Mouse (Mus musculus) myocyte (in vitro differentiated cells): ENCODE data around the gene Gm5741. TPM values are rescaled to one million over a fixed set of nuclear protein-coding genes. Genes with fewer than 3 reads are reported as not detected.
A peak's percentile ranks its signal among the peaks of the same experiment; 100 is the strongest.
"Not testable (repeated sequence)": the region's sequence is repeated elsewhere in the genome, so short reads cannot be mapped to it uniquely, and the experiment has no call there.

Experiments
- H3K27me3 ChIP-seq: one replicate; pipeline ENCODE4 v1.6.1; 2011; ENCODE audit not compliant: control insufficient read depth, insufficient read depth, insufficient read length
- H3K36me3 ChIP-seq: one replicate; pipeline ENCODE4 v1.6.1; 2011; ENCODE audit not compliant: control insufficient read depth, insufficient read depth
- H3K4me2 ChIP-seq: one replicate; pipeline ENCODE4 v1.6.1; 2011; ENCODE audit warnings: low read depth, control low read depth
- H3K4me3 ChIP-seq: one replicate; pipeline ENCODE4 v1.5.1; 2011; ENCODE audit warnings: mild to moderate bottlenecking, control low read depth, moderate library complexity
- H3K79me2 ChIP-seq: one replicate; pipeline ENCODE4 v1.6.1; 2011; ENCODE audit not compliant: control insufficient read depth, insufficient read depth
- H3ac ChIP-seq: one replicate; pipeline ENCODE4 v1.6.1; 2011; ENCODE audit not compliant: control insufficient read depth, insufficient read length
- CEBPB ChIP-seq: IDR thresholded peaks from 2 replicates; pipeline ENCODE4 v1.6.1; 2011; ENCODE audit warnings: mild to moderate bottlenecking, moderate library complexity; ENCODE audit not compliant: poor library complexity, insufficient read depth, severe bottlenecking
- E2F4 ChIP-seq: IDR thresholded peaks from one replicate; pipeline ENCODE4 v1.6.1; 2011; ENCODE audit warnings: mild to moderate bottlenecking, control low read depth, moderate library complexity; ENCODE audit not compliant: insufficient read depth
- MAX ChIP-seq: IDR thresholded peaks from one replicate; pipeline ENCODE4 v1.6.1; 2011; ENCODE audit warnings: low read depth, mild to moderate bottlenecking, control low read depth
- MYOD1 ChIP-seq, 3 experiments: IDR thresholded peaks; one replicate each; pipeline ENCODE4 v1.6.1; 2011; ENCODE audit warnings: control low read depth in 2 of 3, low read depth in 2 of 3, mild to moderate bottlenecking in 2 of 3, moderate library complexity in 1 of 3; ENCODE audit not compliant: insufficient read length in 2 of 3, control insufficient read depth in 1 of 3
- MYOG ChIP-seq, 3 experiments: IDR thresholded peaks; one replicate each; pipeline ENCODE4 v1.6.1; 2011; ENCODE audit warnings: control low read depth in 2 of 3, low read depth in 2 of 3, mild to moderate bottlenecking in 2 of 3; ENCODE audit not compliant: insufficient read length in 2 of 3, control insufficient read depth in 1 of 3, insufficient read depth in 1 of 3
- POLR2A ChIP-seq: IDR thresholded peaks from one replicate; pipeline ENCODE4 v1.6.1; 2011; ENCODE audit warnings: low read depth, mild to moderate bottlenecking, control low read depth, moderate library complexity; ENCODE audit not compliant: insufficient read length
- POLR2AphosphoS2 ChIP-seq: IDR thresholded peaks from one replicate; pipeline ENCODE4 v1.6.1; 2011; ENCODE audit warnings: low read depth, control low read depth; ENCODE audit not compliant: insufficient read length
- REST ChIP-seq: IDR thresholded peaks from one replicate; pipeline ENCODE4 v1.6.1; 2011; ENCODE audit warnings: mild to moderate bottlenecking, control low read depth, moderate library complexity; ENCODE audit not compliant: insufficient read depth, insufficient read length
- SRF ChIP-seq: IDR thresholded peaks from one replicate; pipeline ENCODE4 v1.6.1; 2011; ENCODE audit warnings: low read depth; ENCODE audit not compliant: control insufficient read depth, insufficient read length
- TCF12 ChIP-seq: IDR thresholded peaks from one replicate; pipeline ENCODE4 v1.6.1; 2011; ENCODE audit warnings: mild to moderate bottlenecking, control low read depth; ENCODE audit not compliant: poor library complexity, insufficient read depth, severe bottlenecking
- TCF3 ChIP-seq: IDR thresholded peaks from one replicate; pipeline ENCODE4 v1.6.1; 2011; ENCODE audit warnings: low read depth, control low read depth; ENCODE audit not compliant: insufficient read length
- USF1 ChIP-seq: IDR thresholded peaks from one replicate; pipeline ENCODE4 v1.6.1; 2011; ENCODE audit warnings: low read depth, mild to moderate bottlenecking, control low read depth, moderate library complexity
- polyA plus RNA-seq: library from polyadenylated mRNA; unstranded; fragments of >200 nt; fragmentation: generic; extraction: Trizol; gene quantifications from one replicate; pipeline ENCODE4 v1.2.1, GENCODE M21; 2012; ENCODE audit warnings: missing spikeins

Gene Gm5741
- polyA plus RNA-seq, 1 experiment = 0.31 TPM

DNA sequence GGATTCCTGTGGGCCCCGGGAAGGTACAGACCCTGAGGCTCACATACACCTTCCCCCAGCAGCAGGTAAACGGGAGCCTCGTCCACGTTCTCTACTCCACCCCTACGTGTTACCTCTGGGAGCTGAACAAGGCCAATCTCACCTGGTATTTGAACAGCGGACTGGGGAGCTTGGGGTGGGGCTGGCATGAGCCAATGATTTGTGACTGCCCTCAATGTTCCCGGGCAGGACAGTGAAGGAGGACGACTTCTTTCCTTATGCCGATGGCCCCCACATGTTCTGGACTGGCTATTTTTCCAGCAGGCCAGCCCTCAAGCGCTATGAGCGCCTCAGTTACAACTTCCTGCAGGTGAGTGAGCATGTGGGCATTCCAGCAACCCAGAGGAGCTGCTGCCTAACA lies 23.1 kb upstream of the Gm5741 start:
- H3K36me3 ChIP-seq = peaks cover 10% of the 10 kb centered on the region
- no peak for TF ChIP-seq REST
- TF ChIP-seq USF1 = no peak
- TF ChIP-seq MYOG (IDR thresholded peaks at IDR 0.05; ENCODE audit: control insufficient read depth in 1 of 3, insufficient read depth in 1 of 3, insufficient read length in 2 of 3, low read depth in 2 of 3) = no peak
- TF ChIP-seq CEBPB = no peak
- TF ChIP-seq SRF = no peak
- no peak for TF ChIP-seq POLR2A
- no peak for TF ChIP-seq POLR2AphosphoS2
- TF ChIP-seq MAX = no peak
- no peak for TF ChIP-seq MYOD1 (IDR thresholded peaks at IDR 0.05; ENCODE audit: control insufficient read depth in 1 of 3, insufficient read length in 2 of 3, low read depth in 2 of 3)
- no peak for TF ChIP-seq TCF12
- TF ChIP-seq E2F4 = no peak
- no peak for TF ChIP-seq TCF3
- H3K27me3 ChIP-seq = no peaks in the 10 kb centered on the region
- no peak overlapping the region for H3K4me3 ChIP-seq
- no peak overlapping the region for H3K4me2 ChIP-seq
- H3ac ChIP-seq = no peak overlapping the region
- H3K79me2 ChIP-seq = no peaks in the 10 kb centered on the region

DNA sequence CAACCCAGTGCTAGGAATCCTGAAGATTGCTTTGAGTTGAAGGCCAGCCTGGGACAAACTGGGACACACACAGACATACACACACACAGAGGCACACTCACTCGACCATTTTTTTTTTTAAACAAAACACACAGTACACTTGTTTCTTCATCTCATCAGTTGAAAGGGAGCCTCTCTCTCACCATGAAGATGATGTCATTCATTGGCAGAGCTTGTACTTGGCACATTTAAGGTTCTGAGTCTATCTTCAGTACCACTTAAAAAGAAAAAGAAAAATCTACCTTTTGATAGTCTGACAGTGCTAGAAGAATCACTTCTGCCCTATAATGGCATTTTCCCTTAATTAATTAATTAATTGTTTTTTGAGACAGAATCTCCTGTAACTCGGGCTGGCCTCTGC lies 21.0 kb upstream of the Gm5741 start:
- Histone ChIP-seq H3K79me2 (no peaks in the 10 kb centered on the region), H3K36me3 (peaks cover 10% of the 10 kb centered on the region), H3K4me3 (no peak overlapping the region), H3K4me2 (no peak overlapping the region), H3ac (no peak overlapping the region), H3K27me3 (no peaks in the 10 kb centered on the region)
- TF ChIP-seq REST (no peak), TCF12 (no peak), POLR2AphosphoS2 (no peak), CEBPB (no peak), MAX (no peak), MYOG (IDR thresholded peaks at IDR 0.05; ENCODE audit: control insufficient read depth in 1 of 3, insufficient read depth in 1 of 3, insufficient read length in 2 of 3, low read depth in 2 of 3) (no peak), TCF3 (no peak), USF1 (no peak), E2F4 (no peak), MYOD1 (IDR thresholded peaks at IDR 0.05; ENCODE audit: control insufficient read depth in 1 of 3, insufficient read length in 2 of 3, low read depth in 2 of 3) (no peak), POLR2A (no peak), SRF (no peak)

DNA sequence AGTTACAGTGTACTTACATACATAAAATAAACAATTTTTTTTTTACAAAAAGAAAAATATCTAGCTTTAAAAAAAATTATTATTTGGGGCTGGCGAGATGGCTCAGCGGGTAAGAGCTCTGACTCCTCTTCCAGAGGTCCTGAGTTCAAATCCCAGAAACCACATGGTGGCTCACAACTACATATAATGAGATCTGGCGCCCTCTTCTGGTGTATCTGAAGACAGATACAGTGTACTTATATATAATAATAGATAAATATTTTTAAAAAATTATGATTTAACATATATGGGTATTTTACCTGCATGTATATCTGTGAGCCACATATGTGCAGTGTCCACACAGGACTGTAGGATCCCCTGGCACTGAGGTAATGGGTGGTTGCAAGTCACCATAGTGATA lies 18.5 kb upstream of the Gm5741 start:
- Histone ChIP-seq H3ac (no peak overlapping the region), H3K4me2 (no peak overlapping the region), H3K79me2 (no peaks in the 10 kb centered on the region), H3K36me3 (peaks cover 10% of the 10 kb centered on the region), H3K4me3 (no peak overlapping the region), H3K27me3 (no peaks in the 10 kb centered on the region)
- TF ChIP-seq SRF (no peak), MYOG (IDR thresholded peaks at IDR 0.05; ENCODE audit: control insufficient read depth in 1 of 3, insufficient read depth in 1 of 3, insufficient read length in 2 of 3, low read depth in 2 of 3) (no peak), USF1 (no peak)

DNA sequence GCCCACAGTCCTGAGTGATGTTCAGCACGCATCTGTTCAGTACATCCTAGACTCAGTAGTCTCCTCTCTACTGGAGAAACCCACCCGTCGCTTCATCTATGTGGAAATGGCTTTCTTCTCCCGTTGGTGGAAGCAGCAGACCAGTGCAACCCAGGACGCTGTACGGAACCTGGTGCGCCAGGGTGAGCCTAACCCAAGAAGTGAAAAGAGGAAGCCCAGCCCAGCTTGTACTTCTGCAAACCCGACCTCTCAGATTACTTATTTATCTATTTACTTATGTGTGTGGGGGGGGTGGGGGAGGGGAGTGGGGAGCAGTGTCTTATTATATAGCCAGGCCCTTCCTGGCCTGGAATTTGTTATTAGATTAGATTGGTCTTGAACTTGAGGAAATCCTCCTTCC lies 16.9 kb upstream of the Gm5741 start:
- Histone ChIP-seq H3K36me3 (peaks cover 10% of the 10 kb centered on the region), H3K4me2 (no peak overlapping the region), H3K79me2 (peaks cover 6% of the 10 kb centered on the region), H3K27me3 (no peaks in the 10 kb centered on the region), H3ac (no peak overlapping the region), H3K4me3 (no peak overlapping the region)
- TF ChIP-seq TCF12 = no peak
- no peak for TF ChIP-seq TCF3
- TF ChIP-seq CEBPB = no peak
- TF ChIP-seq E2F4 = no peak
- TF ChIP-seq MYOG (IDR thresholded peaks at IDR 0.05; ENCODE audit: control insufficient read depth in 1 of 3, insufficient read depth in 1 of 3, insufficient read length in 2 of 3, low read depth in 2 of 3) = no peak
- no peak for TF ChIP-seq MAX
- no peak for TF ChIP-seq REST
- TF ChIP-seq SRF = no peak
- no peak for TF ChIP-seq MYOD1 (IDR thresholded peaks at IDR 0.05; ENCODE audit: control insufficient read depth in 1 of 3, insufficient read length in 2 of 3, low read depth in 2 of 3)
- no peak for TF ChIP-seq USF1
- no peak for TF ChIP-seq POLR2A
- TF ChIP-seq POLR2AphosphoS2 = no peak

DNA sequence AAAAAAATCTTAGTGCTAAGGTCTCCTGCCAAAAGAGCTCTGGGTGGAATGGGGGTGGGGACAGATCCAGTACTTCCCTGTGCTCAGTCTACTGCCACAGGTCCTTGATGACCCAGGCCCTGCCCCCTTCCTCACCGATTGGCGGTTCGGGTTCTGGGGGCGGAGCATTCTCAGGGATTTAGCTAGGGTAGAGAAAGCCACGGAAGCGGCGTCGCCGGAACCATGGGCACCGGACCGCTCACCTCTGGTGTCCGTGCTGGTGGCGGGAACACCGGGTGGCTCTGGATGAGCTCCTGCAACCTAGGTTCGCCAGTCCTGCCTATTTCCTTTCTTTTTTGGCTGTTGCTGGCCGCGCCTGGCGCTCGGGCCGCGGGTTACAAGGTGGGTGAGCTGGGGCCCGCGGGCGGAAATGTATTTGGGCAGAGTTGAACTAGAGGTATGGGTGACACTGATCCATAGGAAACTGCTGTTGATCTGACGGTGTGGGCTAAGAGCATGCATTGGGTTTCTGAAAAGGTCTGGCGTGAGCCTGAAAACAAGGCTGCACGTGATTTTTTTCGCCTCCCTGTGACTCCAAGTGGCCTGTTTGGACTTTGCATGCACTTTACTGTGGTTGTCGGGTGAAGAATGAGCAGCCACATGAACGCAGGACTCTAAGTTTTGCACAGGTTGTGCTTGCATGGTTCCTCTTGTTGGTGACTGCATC lies 15.5 kb upstream of the Gm5741 start, which contains the start of gene Man2b1:
Man2b1 (plus strand) TSS at position 163 of the 706 bp plus-strand sequence.
- Histone ChIP-seq H3K27me3 (no peaks in the 10 kb centered on the region), H3ac (no peak within 1 kb of the TSS), H3K36me3 (peaks cover 10% of the 10 kb centered on the region), H3K4me3 (peak within 1 kb of the TSS; percentile 22), H3K79me2 (peaks cover 9% of the 10 kb centered on the region), H3K4me2 (peak within 1 kb of the TSS; percentile 92)
- TF ChIP-seq POLR2A = no peak
- TF ChIP-seq REST = no peak
- TF ChIP-seq USF1 = peak; percentile 47
- no peak for TF ChIP-seq CEBPB

DNA sequence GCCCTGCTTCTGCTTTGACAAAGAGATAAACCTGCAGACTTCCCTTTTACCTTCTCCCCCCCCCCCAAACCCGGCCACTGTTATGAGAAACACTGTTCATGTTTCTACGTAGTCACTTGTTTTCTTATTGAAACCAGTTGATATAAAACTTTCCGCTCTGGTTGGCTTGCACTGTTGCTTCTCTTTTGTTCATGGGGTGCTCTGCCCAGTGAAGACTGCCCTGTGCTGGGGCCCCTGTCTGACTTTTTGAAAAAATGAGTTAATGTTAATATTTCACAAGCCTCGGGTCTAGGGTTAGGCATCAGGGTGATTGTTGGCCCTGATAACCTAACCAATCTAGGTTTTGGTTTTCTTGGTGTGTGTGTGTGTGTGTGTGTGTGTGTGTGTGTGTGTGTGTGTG lies 14.4 kb upstream of the Gm5741 start:
- not testable (repeated sequence) for H3K79me2 ChIP-seq, H3K27me3 ChIP-seq, H3ac ChIP-seq, H3K4me2 ChIP-seq, H3K36me3 ChIP-seq
- H3K4me3 ChIP-seq = peak overlapping the region; percentile 96
